Mouse (Mus musculus) cerebellum, adult 18-20 months (tissue): Measurements from ENCODE around the gene Cenpu.
"Not testable (repeated sequence)": the region's sequence is repeated elsewhere in the genome, so short reads cannot be mapped to it uniquely, and the experiment has no call there.

Source experiments
- DNase-seq, 2 experiments: peaks; one replicate each; pipeline ENCODE4 v3.0.0; 2021

Gene Cenpu

GRCm38 (mm10) chr8:46551029-46551428, 799 bp upstream of the Cenpu start:
- DNase-seq, result peak; percentile 13 to 26

- peak; percentile 34 to 54 for DNase-seq
These were observed 575 bp downstream of the Cenpu start for GRCm38 (mm10) chr8:46552441-46552765.

- DNase-seq, result no peak
These were observed 7.6 kb downstream of the Cenpu start for GRCm38 (mm10) chr8:46559428-46559827.

- DNase-seq, result no peak
These were observed 10.5 kb downstream of the Cenpu start for GRCm38 (mm10) chr8:46562333-46562732.

- no peak for DNase-seq
These were observed 15.2 kb downstream of the Cenpu start for GRCm38 (mm10) chr8:46566914-46567529.

GRCm38 (mm10) chr8:46567946-46568345, 16.1 kb downstream of the Cenpu start:
- DNase-seq, result no peak

GRCm38 (mm10) chr8:46568942-46569341, 17.1 kb downstream of the Cenpu start:
- DNase-seq, result no peak

GRCm38 (mm10) chr8:46569659-46570441, 18.0 kb downstream of the Cenpu start:
- DNase-seq, result no peak

- no peak for DNase-seq
These were observed 18.8 kb downstream of the Cenpu start for GRCm38 (mm10) chr8:46570673-46571072.

GRCm38 (mm10) chr8:46573446-46573845, 21.6 kb downstream of the Cenpu start:
- no peak for DNase-seq

- DNase-seq, result no peak
These were observed 22.1 kb downstream of the Cenpu start for GRCm38 (mm10) chr8:46573964-46574363.

- DNase-seq, result no peak
These were observed 27.0 kb downstream of the Cenpu start for GRCm38 (mm10) chr8:46578794-46579193.

GRCm38 (mm10) chr8:46584328-46584727, 32.5 kb downstream of the Cenpu start:
- not testable (repeated sequence) for DNase-seq

GRCm38 (mm10) chr8:46585576-46585975, 33.7 kb downstream of the Cenpu start:
- no peak for DNase-seq

- DNase-seq, result no peak
These were observed 36.1 kb downstream of the Cenpu start for GRCm38 (mm10) chr8:46587911-46588310.

GRCm38 (mm10) chr8:46588663-46589062, 36.8 kb downstream of the Cenpu start:
- no peak for DNase-seq

GRCm38 (mm10) chr8:46593067-46593466, 41.2 kb downstream of the Cenpu start:
- DNase-seq, result peak; percentile 17 to 29

GRCm38 (mm10) chr8:46593772-46594171, 41.9 kb downstream of the Cenpu start:
- peak; percentile 24 to 39 for DNase-seq

GRCm38 (mm10) chr8:46595593-46595992, 43.8 kb downstream of the Cenpu start:
- peak in 1 of 2 experiments; percentile 7 for DNase-seq

GRCm38 (mm10) chr8:46596530-46596929, 44.7 kb downstream of the Cenpu start:
- DNase-seq, result no peak

GRCm38 (mm10) chr8:46597411-46597810, 45.6 kb downstream of the Cenpu start:
- no peak for DNase-seq

- no peak for DNase-seq
These were observed 46.3 kb downstream of the Cenpu start for GRCm38 (mm10) chr8:46598114-46598513.

GRCm38 (mm10) chr8:46598753-46599152, 46.9 kb downstream of the Cenpu start:
- DNase-seq, result no peak

- DNase-seq, result no peak
These were observed 47.6 kb downstream of the Cenpu start for GRCm38 (mm10) chr8:46599314-46599904.
